Mouse (Mus musculus) MEL (cell line): ENCODE measurements around the gene Mettl7b. TPM values are rescaled to one million over a fixed set of nuclear protein-coding genes. Genes with fewer than 3 reads are reported as not detected.

Source experiments
- DNase-seq: peaks from one replicate; pipeline ENCODE4 v3.0.0; 2011; ENCODE audit warnings: low read depth, low spot score
- H3K27ac ChIP-seq: 2 replicates; pipeline ENCODE4 v1.5.1; 2012; ENCODE audit warnings: low read depth, mild to moderate bottlenecking, control low read depth, low read length, moderate library complexity; ENCODE audit not compliant: control insufficient read depth
- H3K27me3 ChIP-seq, 2 experiments: fragments of 150-350 bp in 1 of 2; sonication (generic) in 1 of 2; 2 replicates each; pipeline ENCODE4 v1.6.1; 2012; ENCODE audit warnings: low read length in 2 of 2, mild to moderate bottlenecking in 2 of 2, improper control_type of control experiment in 1 of 2, moderate library complexity in 1 of 2; ENCODE audit not compliant: insufficient read depth in 2 of 2, control insufficient read depth in 1 of 2
- H3K36me3 ChIP-seq, 2 experiments: 2 replicates each; pipeline ENCODE4 v1.6.1; 2012 to 2014; ENCODE audit warnings: low read length in 2 of 2, improper control_type of control experiment in 1 of 2, inconsistent platforms in 1 of 2, mild to moderate bottlenecking in 1 of 2; ENCODE audit not compliant: insufficient read depth in 2 of 2, control insufficient read depth in 1 of 2
- H3K4me1 ChIP-seq, 2 experiments: fragments of 150-350 bp in 1 of 2; sonication (generic) in 1 of 2; 2 replicates each; pipeline ENCODE4 v1.6.1; 2012; ENCODE audit warnings: low read length in 2 of 2, improper control_type of control experiment in 1 of 2, mild to moderate bottlenecking in 1 of 2; ENCODE audit not compliant: insufficient read depth in 2 of 2, control insufficient read depth in 1 of 2
- H3K4me3 ChIP-seq, 2 experiments: fragments of 150-350 bp in 1 of 2; sonication (generic) in 1 of 2; 2 replicates each; pipeline ENCODE4 v1.5.1; 2012; ENCODE audit warnings: low read depth in 2 of 2, low read length in 2 of 2, mild to moderate bottlenecking in 2 of 2, moderate library complexity in 2 of 2, control low read depth in 1 of 2, improper control_type of control experiment in 1 of 2; ENCODE audit not compliant: control insufficient read depth in 1 of 2, insufficient read depth in 1 of 2
- H3K79me2 ChIP-seq: 2 replicates; pipeline ENCODE4 v1.6.1; 2012; ENCODE audit warnings: mild to moderate bottlenecking, low read length, moderate library complexity; ENCODE audit not compliant: control insufficient read depth, poor library complexity, insufficient read depth
- H3K9ac ChIP-seq: 2 replicates; pipeline ENCODE4 v1.6.1; 2012; ENCODE audit warnings: low read depth, mild to moderate bottlenecking, control low read depth, low read length, moderate library complexity; ENCODE audit not compliant: control insufficient read depth, poor library complexity, severe bottlenecking
- H3K9me3 ChIP-seq: fragments of 150-350 bp; sonication (generic); replicated peaks from 2 replicates; pipeline ENCODE4 v1.6.1; 2012; ENCODE audit warnings: mild to moderate bottlenecking, low read length, improper control_type of control experiment, moderate library complexity; ENCODE audit not compliant: insufficient read depth
- BHLHE40 ChIP-seq: IDR thresholded peaks from 2 replicates; pipeline ENCODE4 v1.6.1; 2012; ENCODE audit warnings: low read depth, mild to moderate bottlenecking, inconsistent platforms, low read length, improper control_type of control experiment, borderline replicate concordance
- CTCF ChIP-seq, 3 experiments: IDR thresholded peaks in 2 of 3; conservative IDR thresholded peaks in 1 of 3; 2 replicates each; pipeline ENCODE4 v1.5.1; 2011 to 2012; ENCODE audit warnings: low read length in 3 of 3, low read depth in 2 of 3, mild to moderate bottlenecking in 2 of 3, improper control_type of control experiment in 1 of 3, inconsistent platforms in 1 of 3, mixed read lengths in 1 of 3, moderate library complexity in 1 of 3; ENCODE audit not compliant: control insufficient read depth in 1 of 3, insufficient read depth in 1 of 3, poor library complexity in 1 of 3, severe bottlenecking in 1 of 3
- E2F4 ChIP-seq: IDR thresholded peaks from 2 replicates; pipeline ENCODE4 v1.6.1; 2011; ENCODE audit warnings: low read depth, low read length, improper control_type of control experiment, borderline replicate concordance
- ELF1 ChIP-seq: IDR thresholded peaks from 2 replicates; pipeline ENCODE4 v1.6.1; 2014; ENCODE audit warnings: low read depth, mild to moderate bottlenecking, inconsistent platforms, low read length, improper control_type of control experiment, moderate library complexity
- GABPA ChIP-seq: IDR thresholded peaks from 2 replicates; pipeline ENCODE4 v1.6.1; 2012; ENCODE audit warnings: low read depth, mild to moderate bottlenecking, inconsistent platforms, low read length, improper control_type of control experiment, moderate library complexity
- GATA1 ChIP-seq: IDR thresholded peaks from 2 replicates; pipeline ENCODE4 v1.6.1; 2011; ENCODE audit warnings: low read depth, low read length, improper control_type of control experiment
- HCFC1 ChIP-seq: IDR thresholded peaks from 2 replicates; pipeline ENCODE4 v1.6.1; 2012; ENCODE audit warnings: low read depth, mild to moderate bottlenecking, inconsistent platforms, low read length, improper control_type of control experiment, moderate library complexity
- KAT2A ChIP-seq: conservative IDR thresholded peaks from 2 replicates; pipeline ENCODE4 v1.6.1; 2012; ENCODE audit warnings: low read depth, low read length, improper control_type of control experiment, inconsistent platforms
- MXI1 ChIP-seq: IDR thresholded peaks from 2 replicates; pipeline ENCODE4 v1.6.1; 2011; ENCODE audit warnings: mild to moderate bottlenecking, low read depth, low read length, improper control_type of control experiment
- MYC ChIP-seq: IDR thresholded peaks from 2 replicates; pipeline ENCODE4 v1.6.1; 2011; ENCODE audit warnings: low read depth, mild to moderate bottlenecking, low read length, improper control_type of control experiment, moderate library complexity
- NRF1 ChIP-seq: IDR thresholded peaks from 2 replicates; pipeline ENCODE4 v1.6.1; 2014; ENCODE audit warnings: low read depth, mild to moderate bottlenecking, inconsistent platforms, low read length, improper control_type of control experiment, moderate library complexity; ENCODE audit not compliant: poor library complexity, insufficient read depth, severe bottlenecking
- POLR2A ChIP-seq, 2 experiments: IDR thresholded peaks; 2 replicates each; pipeline ENCODE4 v1.6.1; 2011 to 2012; ENCODE audit warnings: low read length in 2 of 2, mild to moderate bottlenecking in 2 of 2, control low read depth in 1 of 2, improper control_type of control experiment in 1 of 2, low read depth in 1 of 2, moderate library complexity in 1 of 2; ENCODE audit not compliant: control insufficient read depth in 1 of 2, insufficient read depth in 1 of 2, poor library complexity in 1 of 2
- POLR2AphosphoS5 ChIP-seq: IDR thresholded peaks from 2 replicates; pipeline ENCODE4 v1.6.1; 2012; ENCODE audit warnings: low read depth, borderline replicate concordance, mild to moderate bottlenecking, inconsistent platforms, low read length, moderate library complexity, mixed read lengths
- RAD21 ChIP-seq: IDR thresholded peaks from 2 replicates; pipeline ENCODE4 v1.6.1; 2011; ENCODE audit warnings: mild to moderate bottlenecking, low read depth, low read length, improper control_type of control experiment
- RCOR1 ChIP-seq: IDR thresholded peaks from 2 replicates; pipeline ENCODE4 v1.6.1; 2012; ENCODE audit warnings: low read depth, mild to moderate bottlenecking, inconsistent platforms, low read length, improper control_type of control experiment
- SMC3 ChIP-seq: IDR thresholded peaks from 2 replicates; pipeline ENCODE4 v1.6.1; 2011; ENCODE audit warnings: low read depth, low read length, improper control_type of control experiment
- TBP ChIP-seq: IDR thresholded peaks from 2 replicates; pipeline ENCODE4 v1.8.0; 2011; ENCODE audit warnings: low read depth, low read length, improper control_type of control experiment
- ZMIZ1 ChIP-seq: IDR thresholded peaks from 2 replicates; pipeline ENCODE4 v1.6.1; 2012; ENCODE audit warnings: low read depth, mild to moderate bottlenecking, inconsistent platforms, low read length, improper control_type of control experiment, moderate library complexity
- ZNF384 ChIP-seq: IDR thresholded peaks from 2 replicates; pipeline ENCODE4 v1.6.1; 2012; ENCODE audit warnings: low read depth, mild to moderate bottlenecking, inconsistent platforms, low read length, improper control_type of control experiment
- polyA plus RNA-seq, 2 experiments: library from polyadenylated mRNA; stranded (reverse) in 1 of 2; unstranded in 1 of 2; fragments of >175 nt in 1 of 2; fragments of >200 nt in 1 of 2; gene quantifications; 2 replicates each; pipeline versions ENCODE4 v1.2.1 to v1.2.4; 2012; ENCODE audit warnings: low replicate concordance in 2 of 2, low read depth in 1 of 2; ENCODE audit not compliant: insufficient read length in 2 of 2, insufficient read depth in 1 of 2, missing spikeins in 1 of 2
- total RNA-seq: library from RNA; depleted of rRNA; stranded (reverse); fragments of 300-350 nt; gene quantifications from 2 replicates; pipeline ENCODE4 v1.2.3, GENCODE M21; 2012

Gene Mettl7b
- total and polyA plus RNA-seq, 3 experiments, result not detected

GRCm38 (mm10) chr10:128958340-128958739 lies 2.4 kb downstream of the Mettl7b start (continued):
- TF ChIP-seq BHLHE40, result no peak
- no peak for TF ChIP-seq POLR2AphosphoS5
- no peak for TF ChIP-seq HCFC1
- TF ChIP-seq POLR2A (IDR thresholded peaks at IDR 0.05; ENCODE audit: control insufficient read depth in 1 of 2, insufficient read depth in 1 of 2, low read depth in 1 of 2, low read length in 2 of 2, poor library complexity in 1 of 2), result no peak
- TF ChIP-seq, all 39 proteins: peak for 0

DNA sequence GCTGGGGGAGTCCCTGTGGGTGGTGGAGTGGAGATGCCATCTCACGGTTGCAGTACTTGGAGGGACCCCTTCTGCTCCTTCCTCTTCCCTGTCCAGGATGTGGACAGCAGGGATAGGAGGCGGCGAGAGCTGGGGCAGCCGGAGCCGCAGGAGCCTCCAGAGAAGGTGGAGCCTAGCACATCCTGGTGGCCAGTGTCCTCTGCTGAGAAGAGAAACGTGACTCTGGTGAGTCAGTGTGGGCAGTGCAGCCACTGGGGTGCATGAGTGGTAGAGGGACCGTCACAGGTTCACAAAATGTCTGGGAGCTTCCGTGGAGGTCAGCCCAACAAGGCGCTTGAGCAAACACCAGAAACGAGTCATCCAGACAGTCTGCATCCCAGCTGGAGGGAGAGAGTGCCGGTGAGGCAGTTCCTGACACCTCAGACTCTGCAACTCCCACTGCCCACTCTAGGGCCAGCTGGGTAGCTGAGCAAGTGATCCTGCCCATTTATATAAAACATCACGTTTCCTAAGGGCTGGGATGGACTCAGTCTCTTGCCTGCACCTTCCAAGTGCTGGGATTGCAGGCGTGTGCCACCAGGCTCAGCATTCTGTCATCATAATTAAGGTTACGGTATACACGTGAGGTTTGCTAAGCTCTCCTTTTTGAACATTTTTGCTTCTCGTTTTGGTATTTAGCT lies 10.4 kb downstream of the Mettl7b start:
- no peaks in the 10 kb centered on the region for H3K79me2 ChIP-seq
- H3K4me1 ChIP-seq, result no peaks in the 10 kb centered on the region
- no peaks in the 10 kb centered on the region for H3K36me3 ChIP-seq
- H3K27ac ChIP-seq, result no peak overlapping the region
- no peak for DNase-seq
- TF ChIP-seq CTCF (IDR thresholded peaks at IDR 0.05 in 2 of 3, conservative IDR thresholded peaks at IDR 0.05 in 1 of 3; ENCODE audit: control insufficient read depth in 1 of 3, insufficient read depth in 1 of 3, low read depth in 2 of 3, low read length in 3 of 3, poor library complexity in 1 of 3, severe bottlenecking in 1 of 3) (no peak), RCOR1 (no peak), GABPA (no peak), MYC (no peak), ELF1 (no peak), MXI1 (no peak), POLR2AphosphoS5 (no peak)
- no peaks in the 10 kb centered on the region for H3K9me3 ChIP-seq
- peaks cover 2 to 6% of the 10 kb centered on the region in 2 experiments for H3K27me3 ChIP-seq
- H3K9ac ChIP-seq, result no peak overlapping the region
- no peak overlapping the region for H3K4me3 ChIP-seq

- Histone ChIP-seq H3K9me3 (no peaks in the 10 kb centered on the region), H3K9ac (no peak overlapping the region), H3K4me3 (no peak overlapping the region), H3K36me3 (no peaks in the 10 kb centered on the region), H3K27ac (no peak overlapping the region), H3K79me2 (no peaks in the 10 kb centered on the region), H3K4me1 (no peaks in the 10 kb centered on the region), H3K27me3 (peaks cover 0 to 6% of the 10 kb centered on the region in 2 experiments)
- no peak for DNase-seq
- no peak for TF ChIP-seq SMC3
- TF ChIP-seq ELF1, result no peak
- no peak for TF ChIP-seq TBP
- TF ChIP-seq HCFC1, result no peak
- TF ChIP-seq RAD21, result no peak
- no peak for TF ChIP-seq ZMIZ1
- TF ChIP-seq E2F4, result no peak
- no peak for TF ChIP-seq GATA1
- TF ChIP-seq GABPA, result no peak
- TF ChIP-seq KAT2A, result no peak
- no peak for TF ChIP-seq NRF1
- no peak for TF ChIP-seq ZNF384
These were observed 13.3 kb downstream of the Mettl7b start for GRCm38 (mm10) chr10:128947496-128947895.
